Mouse (Mus musculus) right cerebral cortex, postnatal 25 days (tissue): ENCODE data around the gene Gck.
A peak's percentile ranks its signal among the peaks of the same experiment; 100 is the strongest.
"Not testable (repeated sequence)": the region's sequence is repeated elsewhere in the genome, so short reads cannot be mapped to it uniquely, and the experiment has no call there.

Source experiments
- DNase-seq: peaks from one replicate; pipeline ENCODE4 v3.0.0; 2022

Gck gene

DNA sequence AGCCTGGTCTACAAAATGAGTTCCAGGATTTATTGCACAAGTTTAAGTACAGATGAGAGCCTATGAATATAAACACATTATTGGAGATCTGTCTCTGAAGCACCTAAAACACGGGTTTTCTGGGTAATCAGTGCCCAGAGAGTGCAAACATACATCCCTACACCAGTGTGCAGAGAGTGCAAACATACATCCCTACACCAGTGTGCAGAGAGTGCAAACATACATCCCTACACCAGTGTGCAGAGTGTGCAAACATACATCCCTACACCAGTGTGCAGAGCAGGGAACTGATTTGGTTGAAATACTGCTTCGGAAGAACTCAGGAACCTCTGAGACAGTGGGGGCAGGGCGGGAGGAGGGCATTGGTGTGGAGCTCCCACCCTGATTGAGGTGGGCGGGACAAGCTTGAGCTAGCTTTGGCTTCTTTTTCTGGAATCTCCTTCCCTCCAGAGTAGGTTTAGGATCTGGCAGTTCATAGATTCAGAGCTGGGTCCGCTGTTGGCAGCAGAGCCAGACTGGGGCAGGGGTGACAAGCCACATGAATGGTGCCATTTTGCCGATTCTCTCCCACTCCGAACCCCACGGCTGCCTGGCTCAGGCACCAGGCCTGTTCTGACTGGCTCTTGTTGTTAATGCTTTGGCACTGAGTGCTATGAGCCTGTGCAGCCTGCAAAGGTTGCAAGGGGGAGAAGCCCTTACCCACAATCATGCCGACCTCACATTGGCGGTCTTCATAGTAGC, 43.9 kb downstream of the Gck start:
- no peak for DNase-seq

DNA sequence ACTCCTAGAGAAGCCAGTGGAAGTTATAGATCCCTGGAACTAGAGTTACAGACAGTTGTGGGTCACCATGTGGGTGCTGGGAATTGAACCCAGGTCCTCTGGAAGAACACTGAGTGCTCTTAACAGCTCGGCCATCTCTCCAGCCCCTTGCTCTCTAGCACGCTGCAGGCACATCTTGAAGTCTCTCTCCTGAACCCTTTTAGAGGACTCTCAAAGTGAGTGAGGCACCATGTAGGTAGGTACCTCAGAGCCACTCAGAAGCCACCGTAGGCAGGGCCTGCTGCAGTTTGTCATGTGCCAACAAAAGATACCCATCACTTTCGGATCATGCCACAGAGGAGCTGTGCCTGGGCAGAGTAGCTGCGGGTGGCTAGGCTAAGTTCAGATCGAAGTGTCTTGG, 45.0 kb downstream of the Gck start:
- DNase-seq = no peak

DNA sequence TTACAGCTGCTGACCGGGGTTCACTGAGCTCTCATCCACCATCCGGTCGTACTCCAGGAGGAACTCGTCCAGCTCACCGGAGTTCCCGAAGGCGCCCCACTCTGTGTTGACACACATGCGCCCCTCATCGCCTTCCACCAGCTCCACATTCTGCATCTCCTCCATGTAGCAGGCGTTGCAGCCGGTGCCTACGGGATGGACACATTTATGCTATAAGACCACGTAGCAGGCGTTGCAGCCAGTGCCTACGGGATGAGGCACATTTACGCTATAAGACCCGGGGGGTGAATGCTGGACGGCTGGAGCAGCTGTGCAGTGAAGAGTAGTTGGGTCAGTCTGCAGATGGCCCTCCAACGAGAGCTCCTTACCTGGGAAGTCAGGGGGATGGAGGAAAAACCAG, 45.5 kb downstream of the Gck start:
- DNase-seq = no peak

DNA sequence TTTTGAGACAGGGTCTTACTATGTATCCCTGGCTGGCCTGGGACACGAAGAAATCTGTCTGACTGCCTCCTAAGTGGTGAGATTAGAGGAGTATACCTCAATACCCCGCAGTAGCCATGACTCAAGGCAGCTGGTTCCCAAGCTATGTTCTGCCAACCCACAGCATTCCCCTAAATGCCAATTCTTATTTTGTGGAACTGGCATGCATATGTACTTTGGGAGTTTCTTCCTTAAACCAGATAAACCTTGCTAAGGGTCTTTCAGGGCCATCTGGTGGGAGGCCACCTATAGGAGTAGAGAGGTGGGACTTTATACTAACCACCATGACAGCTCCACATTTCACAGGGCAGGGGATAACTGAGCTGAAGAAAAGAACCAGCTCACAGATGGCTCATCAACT, 46.0 kb downstream of the Gck start:
- DNase-seq = no peak

DNA sequence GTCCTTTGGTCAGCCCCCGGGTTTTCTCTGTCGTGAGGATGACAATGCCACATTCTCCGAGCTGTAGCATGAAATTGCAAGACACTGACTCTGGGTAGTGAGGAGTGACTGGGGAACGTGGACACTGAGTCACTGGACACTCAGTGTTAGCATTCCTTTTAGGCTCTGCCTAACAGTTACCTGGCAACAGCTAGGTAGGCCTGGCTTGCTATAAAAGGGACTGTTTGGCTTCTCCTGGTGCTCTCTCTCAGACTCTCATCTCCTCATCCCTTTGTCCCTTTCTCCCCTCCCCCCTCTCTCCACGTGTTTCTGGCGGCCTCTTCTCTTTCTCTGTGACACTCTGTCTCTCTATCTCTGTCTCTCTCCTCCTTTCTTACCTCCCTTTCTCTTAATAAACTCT, 47.5 kb downstream of the Gck start:
- no peak for DNase-seq

DNA sequence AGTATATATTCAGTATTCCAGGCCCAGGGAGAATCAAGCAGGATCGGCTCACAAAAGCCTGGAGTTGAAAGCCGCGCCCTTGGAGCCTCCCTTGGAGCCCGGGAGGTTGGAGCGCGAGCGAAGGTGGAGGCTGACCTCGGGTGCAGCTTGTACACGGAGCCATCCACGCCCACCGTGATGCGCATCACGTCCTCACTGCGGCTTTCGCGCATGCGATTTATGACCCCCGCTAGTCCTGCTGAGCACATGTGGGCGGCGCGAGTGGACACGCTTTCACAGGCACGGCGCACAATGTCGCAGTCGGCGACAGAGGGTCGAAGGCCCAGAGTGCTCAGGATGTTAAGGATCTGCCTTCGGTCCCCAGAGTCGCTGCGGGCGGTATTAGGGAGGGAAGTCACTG, 47.9 kb downstream of the Gck start:
- peak; percentile 50 for DNase-seq

DNA sequence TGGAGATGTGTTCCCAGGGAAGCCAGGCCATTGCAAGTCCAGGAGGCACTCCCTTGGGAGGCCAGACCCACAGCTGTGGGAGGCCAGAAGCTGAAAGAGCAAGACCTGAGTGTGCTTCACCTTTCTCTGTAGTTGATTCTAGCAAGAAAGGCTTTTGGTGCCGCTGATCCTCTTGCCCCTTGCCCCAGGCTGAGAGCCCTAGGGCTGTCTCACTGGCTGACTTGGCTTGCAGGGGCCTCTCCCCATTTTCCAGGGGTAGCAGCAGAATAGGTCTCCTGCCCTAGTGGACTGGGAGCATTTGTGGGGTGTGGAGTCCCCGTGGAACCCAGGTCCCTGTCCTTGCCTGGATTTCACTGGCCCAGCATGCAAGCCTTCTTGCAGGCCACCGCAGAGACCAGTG, 48.6 kb downstream of the Gck start:
- no peak for DNase-seq

DNA sequence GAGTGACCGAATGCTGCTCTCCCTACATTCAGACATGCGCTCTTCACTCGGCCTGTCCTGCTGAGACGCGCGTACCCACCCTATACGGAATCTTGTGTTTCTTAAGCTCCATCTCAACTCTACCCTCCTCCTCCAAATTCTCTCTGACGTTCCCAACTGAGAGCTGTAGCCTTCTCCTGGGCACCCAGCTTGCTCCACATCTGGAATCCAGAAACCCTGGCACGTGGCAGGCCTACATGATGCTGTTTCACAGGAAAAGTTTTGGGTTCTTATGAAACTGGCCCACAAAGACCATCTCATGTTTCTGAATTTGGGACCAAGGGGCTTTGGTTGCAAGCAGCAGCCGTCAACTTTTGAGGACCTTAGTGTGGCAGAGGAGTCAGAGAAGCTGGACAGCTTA, 50.6 kb downstream of the Gck start:
- no peak for DNase-seq

DNA sequence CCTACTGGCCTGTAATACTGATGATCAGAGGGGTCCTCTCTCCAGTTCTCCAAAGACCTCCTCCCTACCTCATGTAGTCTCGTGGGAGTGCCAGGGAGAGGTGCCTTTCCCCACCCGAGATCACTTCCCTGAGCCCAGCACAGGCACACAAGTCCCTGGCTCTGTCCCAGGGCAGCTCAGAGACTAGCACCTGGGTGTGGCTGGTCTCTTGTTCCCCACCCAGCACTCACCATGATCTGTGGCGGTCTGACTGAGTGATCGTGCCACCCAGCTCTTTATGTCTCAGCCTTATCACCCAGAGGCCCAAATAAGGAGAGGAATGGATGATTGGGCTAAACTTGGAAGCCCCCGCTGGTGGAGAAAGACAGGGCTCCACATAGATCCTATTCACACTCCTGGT, 51.4 kb downstream of the Gck start, which contains the start of gene Myl7:
Gene Myl7, minus strand, starts transcription at position 252 of the 400 bp plus-strand sequence.
- DNase-seq = no peak

DNA sequence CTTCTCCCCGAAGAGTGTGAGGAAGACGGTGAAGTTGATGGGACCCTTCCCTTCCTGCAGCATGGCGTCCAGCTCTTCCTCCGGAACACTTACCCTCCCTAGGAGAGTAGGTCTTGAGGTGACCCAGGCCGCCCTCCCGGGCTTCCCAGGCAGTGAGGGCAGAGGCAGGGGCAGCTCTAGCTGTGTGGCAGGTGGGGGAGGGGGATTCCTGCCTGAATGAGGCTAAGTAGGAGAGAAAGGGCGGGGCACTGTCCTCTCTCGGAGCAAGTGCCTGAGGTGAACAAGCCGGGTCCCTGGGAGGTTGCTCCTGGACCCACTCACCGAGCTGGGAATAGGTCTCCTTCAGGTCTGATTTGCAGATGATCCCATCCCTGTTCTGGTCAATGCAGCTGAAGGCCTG, 52.0 kb downstream of the Gck start:
- DNase-seq = no peak

DNA sequence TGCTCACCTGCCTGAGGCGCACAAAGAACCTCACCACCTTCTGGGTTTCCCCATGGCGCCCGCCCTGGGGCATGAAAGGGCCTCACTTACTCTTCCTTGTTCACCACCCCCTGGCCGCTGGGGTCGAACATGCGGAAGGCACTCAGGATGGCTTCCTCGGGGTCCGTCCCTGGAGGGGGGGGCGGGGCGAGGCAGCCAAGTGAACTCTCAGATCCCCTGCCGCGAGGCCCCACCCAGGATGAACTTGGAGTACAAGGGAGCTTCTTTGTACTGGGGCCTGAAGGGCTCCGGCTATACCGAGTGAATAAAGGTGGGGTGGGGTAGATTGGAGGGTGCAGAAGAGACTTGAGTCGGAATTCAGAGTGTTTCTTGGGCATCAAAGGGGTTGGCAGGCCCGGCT, 52.7 kb downstream of the Gck start:
- DNase-seq = no peak

DNA sequence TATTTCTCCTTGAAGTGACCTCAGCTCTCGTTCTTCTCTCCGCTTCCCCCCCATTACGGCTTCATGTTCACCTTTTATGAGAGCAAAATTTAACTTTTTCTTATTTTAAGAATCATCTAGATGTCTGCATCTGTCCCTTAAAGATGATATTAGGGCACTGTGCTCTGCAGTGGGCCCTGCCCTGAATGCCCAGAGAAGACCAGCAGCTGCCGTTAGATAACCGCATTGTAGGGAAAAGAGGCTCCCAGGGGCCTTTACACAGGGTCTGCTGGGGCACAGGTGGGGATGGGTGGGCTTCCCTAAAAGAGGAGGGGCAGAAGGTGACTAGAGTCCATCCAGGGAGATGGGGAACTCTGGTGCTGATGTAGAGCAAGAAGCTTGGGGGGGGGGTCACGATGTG, 56.1 kb downstream of the Gck start:
- DNase-seq = no peak

DNA sequence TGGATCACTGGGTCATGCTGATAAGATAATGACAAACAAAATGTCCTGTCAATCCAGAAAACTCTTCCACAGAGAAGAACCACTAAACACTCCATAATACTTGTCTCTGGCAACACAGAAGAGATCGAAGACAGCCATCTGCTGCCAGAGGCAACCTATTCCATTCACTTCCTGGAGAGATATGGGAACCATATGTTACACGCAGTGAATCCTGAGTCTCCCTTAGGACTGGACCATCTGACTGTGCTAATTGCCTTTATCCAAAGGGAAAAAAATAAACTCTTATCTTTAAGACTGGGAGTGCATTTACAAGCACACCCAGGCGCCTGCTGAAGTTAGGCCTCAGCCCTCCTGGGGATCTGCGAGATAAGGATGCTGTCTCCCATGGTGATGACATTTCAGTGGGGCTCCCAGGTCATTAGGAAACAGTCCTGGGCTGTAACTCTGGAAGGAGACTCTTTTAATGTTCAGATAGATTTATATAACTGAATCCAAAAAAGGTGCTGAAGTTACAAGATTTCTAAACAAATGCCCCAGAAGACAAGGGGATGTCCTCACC, 57.0 kb downstream of the Gck start:
- no peak for DNase-seq

DNA sequence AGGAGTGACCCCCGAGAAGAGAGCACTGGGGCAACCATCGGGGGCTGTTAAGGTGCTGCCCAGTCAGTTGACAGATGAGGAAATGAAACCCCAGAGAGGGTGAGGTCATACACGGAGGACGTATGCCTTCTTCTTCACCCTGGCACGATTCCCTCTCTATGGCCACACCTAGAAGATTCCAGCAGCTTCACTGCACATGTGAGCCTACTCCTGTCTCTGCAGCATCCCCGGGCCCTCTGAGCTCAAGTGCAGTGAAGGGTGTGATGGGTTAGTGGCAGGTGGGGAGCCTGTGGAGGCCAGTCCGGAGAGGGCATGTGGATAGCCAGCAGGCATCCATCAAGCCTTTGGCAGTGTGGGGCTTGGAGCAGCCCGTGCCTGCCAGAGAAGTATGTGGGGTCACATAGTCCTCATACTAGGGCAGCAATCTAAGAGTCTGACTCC, 57.7 kb downstream of the Gck start:
- DNase-seq = no peak

DNA sequence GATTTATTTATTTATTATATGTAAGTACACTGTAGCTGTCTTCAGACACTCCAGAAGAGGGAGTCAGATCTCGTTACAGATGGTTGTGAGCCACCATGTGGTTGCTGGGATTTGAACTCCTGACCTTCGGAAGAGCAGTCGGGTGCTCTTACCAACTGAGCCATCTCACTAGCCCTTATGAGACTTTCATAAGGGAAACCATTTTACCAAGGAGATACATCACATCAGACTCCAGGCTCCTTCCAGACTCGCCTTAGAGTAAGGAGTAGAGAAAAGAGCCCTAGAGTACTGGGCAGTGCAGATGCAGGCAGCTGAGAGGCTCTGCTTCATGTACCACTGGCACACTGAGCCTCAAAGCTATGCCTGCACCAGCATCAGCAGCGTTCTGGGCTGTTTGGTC, 61.3 kb downstream of the Gck start:
- DNase-seq = not testable (repeated sequence)

DNA sequence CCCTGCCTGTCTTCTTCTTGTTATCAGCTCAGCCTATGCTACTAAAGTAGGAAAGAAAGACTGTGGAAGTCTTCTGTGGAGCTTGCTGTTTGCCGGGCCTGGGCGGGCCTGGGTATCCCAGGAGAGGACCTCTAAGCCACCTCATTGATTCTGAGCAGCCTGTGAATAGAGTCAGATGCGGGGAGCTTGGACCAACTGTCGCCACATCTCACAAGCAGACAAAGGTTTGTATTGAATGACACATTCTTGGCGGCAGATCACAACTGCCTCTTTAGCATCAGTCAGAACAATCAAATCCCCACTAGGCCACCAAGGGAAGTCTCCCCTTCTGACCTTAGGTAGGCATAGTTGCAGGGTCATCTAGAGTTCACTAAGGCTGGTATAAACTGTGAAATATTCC, 62.6 kb downstream of the Gck start:
- no peak for DNase-seq

DNA sequence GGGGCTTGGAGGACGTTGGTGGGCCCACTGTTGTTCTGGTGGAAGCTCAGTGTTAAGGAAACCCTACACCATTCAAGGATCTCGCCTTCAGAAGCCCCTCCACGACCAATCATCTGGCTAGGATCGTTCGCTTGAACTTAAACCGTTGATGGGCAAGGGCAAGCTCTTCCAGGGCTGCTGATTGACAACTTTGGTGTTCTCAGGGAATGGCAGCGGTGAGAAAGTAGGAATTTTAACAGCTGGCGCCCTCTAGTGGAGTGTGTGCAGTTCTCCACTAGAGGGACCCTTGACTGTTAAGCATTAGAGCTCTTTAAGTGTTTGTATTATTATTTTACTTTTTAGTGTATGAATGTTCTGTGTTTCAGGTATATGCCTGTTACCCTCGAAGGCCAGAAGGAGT, 63.7 kb downstream of the Gck start:
- DNase-seq = peak; percentile 33

DNA sequence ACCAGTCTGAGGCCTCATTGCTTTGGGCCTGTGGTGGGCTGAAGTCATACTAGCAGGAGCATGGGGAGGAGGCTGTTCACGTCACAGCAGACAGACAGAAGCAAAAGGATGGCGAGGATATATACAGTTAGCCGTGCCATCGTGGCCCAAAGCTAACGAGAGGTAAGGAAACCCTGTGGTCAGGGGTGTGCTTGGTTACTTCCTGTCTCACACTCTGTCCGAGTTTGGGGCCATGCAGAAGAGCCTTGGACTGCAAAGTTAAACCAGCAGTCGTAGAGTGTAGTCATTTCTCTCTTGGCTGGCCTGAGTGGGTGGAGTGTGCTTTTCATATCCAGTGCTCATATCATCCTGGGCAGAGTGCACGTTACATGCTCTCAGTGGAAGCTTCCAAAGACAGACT, 67.4 kb downstream of the Gck start:
- no peak for DNase-seq

DNA sequence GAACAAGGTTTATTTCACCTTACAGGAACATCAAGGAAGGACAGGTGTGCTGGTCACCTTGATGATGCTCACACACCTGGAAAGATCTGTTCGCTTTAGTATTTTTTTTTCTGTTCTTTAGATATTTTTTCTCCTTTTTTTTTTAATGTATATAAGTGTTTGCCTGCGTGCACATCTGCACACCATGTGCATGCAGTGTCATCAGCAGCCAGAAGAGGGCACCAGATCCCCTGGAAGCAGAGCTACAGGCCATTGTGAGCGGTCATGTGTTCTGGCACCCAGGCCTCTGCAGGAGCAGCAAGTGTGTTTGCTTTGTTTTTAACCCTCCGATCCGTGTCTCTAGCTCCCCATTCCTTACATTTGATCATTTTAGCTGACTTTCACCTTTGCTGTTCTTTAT, 70.0 kb downstream of the Gck start:
- DNase-seq = no peak

DNA sequence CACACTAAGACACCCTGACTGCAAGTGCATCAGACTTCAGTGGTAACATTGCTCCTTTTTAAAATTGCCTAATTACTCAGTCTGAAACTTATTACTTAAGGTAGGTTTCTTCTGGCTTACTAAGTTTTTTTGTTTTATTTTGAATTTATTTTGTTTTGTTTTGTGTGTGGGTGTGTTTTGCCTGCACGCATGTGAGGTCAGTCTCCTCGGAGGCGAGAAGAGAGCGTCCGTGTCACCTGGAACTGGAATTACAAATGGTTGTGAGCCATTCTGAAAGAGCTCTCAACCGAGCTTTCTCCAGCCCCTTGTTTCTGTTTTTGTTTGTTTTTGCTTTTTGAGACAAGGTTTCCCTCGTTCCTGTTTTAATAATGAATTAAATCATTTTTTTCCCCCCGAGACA, 71.2 kb downstream of the Gck start:
- no peak for DNase-seq

DNA sequence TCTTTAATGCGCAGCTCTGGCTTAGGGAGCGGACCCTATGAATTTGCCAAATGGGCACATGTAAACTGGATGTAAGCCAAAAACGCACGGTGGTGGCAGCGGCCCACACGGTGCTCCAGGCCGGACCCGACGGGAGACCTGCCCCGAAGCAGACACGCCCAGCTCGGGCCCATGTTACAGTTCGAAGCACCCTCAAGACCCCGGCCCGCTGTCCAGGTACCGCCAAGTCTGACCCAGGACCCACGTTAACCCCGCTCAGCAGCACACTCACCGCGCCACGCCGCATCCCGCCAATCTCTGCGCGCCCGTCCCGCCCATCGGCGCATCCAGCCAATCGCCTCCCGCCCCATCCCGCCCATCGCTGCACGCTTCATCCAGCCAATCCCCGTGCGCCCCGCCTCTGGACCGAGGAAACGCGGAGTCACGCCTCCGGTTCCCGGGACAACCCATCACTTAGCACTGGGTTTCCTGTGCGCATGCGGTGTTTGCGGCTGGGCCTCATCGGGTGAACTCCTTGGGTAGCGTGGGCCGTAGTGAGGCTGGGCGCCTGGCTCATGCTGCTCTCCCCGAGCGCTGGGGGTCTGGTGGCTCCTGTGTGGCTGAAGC, 71.9 kb downstream of the Gck start, which contains the start of gene Pold2:
Gene Pold2, minus strand, starts transcription at position 372 of the 606 bp plus-strand sequence.
- DNase-seq = peak; percentile 97

DNA sequence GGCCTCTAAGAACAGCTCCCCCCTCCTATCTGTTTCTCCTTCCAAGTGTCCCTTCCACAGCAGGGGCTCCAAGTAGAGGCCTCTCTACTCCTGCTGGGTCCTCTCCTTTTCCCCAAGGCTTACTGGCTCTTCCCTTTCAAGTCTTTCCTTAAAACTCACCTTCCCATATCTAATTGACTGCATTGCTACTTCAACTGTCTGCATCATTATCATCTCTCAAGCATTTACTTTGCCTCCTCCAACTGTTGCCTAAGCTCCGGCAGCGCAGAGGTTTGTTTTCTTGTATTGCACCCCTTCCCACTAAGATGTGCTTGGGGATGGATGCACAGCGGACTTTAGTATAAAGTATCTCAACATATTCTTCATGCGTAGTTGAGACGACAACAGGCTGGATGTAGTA, 72.5 kb downstream of the Gck start:
- no peak for DNase-seq

DNA sequence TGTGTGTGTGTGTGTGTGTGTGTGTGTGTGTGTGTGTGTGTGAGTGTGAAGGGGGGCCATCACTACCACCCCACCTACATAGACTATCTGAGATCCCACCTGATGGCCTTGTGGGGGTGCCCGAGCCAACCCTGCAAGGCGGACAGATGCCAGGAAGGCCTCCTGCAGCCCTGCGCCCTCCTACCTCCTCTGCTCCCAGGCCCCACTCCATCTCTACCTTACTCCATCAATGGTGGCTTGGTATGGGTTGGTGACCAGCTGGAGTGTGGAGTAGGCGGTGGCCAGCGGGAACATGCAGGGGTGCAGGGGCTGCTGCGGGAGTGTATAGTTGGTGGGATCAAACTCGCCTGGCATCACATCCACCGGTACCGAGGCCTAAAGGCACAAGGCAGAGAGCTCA, 76.7 kb downstream of the Gck start:
- no peak for DNase-seq

DNA sequence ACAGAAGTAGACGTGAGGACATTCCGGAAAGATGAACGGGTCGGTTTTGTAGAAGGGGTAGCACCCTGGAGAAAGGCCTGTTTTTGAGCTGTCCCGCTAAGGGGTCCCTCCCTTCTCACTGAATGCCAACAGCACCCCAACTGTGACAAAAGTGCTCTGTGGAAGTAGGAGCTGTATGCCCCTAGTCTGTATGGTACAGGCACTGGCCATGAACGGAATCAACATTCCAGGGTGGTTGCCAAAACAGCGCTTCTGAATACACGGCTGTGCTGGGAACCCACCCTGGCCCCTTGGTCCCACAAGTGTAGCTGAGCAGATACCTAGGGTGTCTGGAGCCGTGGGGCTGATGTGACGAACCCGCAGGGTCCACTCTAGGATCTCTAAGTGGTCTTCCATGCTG, 77.2 kb downstream of the Gck start:
- DNase-seq = no peak

DNA sequence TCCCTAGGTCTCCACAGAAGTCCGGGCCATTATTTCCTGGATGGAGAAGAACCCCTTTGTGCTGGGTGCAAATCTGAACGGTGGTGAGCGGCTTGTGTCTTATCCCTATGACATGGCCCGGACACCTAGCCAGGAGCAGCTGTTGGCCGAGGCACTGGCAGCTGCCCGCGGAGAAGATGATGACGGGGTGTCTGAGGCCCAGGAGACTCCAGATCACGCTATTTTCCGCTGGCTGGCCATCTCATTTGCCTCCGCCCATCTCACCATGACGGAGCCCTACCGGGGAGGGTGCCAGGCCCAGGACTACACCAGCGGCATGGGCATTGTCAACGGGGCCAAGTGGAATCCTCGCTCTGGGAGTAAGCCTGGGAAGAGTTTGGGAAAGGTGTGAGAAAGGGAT, 79.8 kb downstream of the Gck start:
- no peak for DNase-seq
